Mouse (Mus musculus) stomach, postnatal 0 days (tissue): ENCODE results near the gene Ptbp3.

Experiments used
- CTCF ChIP-seq: IDR thresholded peaks from 2 replicates; pipeline ENCODE4 v1.5.1; 2016; ENCODE audit warnings: antibody characterized with exemption, low read depth, mild to moderate bottlenecking, moderate library complexity
- EP300 ChIP-seq: optimal IDR thresholded peaks from 2 replicates; pipeline ENCODE3; 2016; ENCODE audit warnings: antibody characterized with exemption

GRCm38 (mm10) chr4:59457091-59457490, 92.1 kb downstream of the Ptbp3 start:
- TF ChIP-seq EP300: no peak
- no peak for TF ChIP-seq CTCF
